Mouse (Mus musculus) kidney, adult 2 months (tissue): ENCODE data around the gene Gnb5.

ENCODE experiments used
- CTCF ChIP-seq: fragments of 200-500 bp; conservative IDR thresholded peaks from 2 replicates; pipeline ENCODE4 v1.5.1; 2011; ENCODE audit warnings: low read depth, mild to moderate bottlenecking, control low read depth, low read length, moderate library complexity, mixed read lengths; ENCODE audit not compliant: insufficient read depth, insufficient read length
- POLR2A ChIP-seq: fragments of 200-500 bp; IDR thresholded peaks from one replicate; pipeline ENCODE4 v1.6.1; 2011; ENCODE audit warnings: low read depth, low read length, control low read depth

GRCm38 (mm10) chr9:75313138-75313831 lies 7.2 kb downstream of the Gnb5 start:
- TF ChIP-seq POLR2A (no peak), CTCF (no peak)
